Mouse (Mus musculus): Measurements from ENCODE around the gene Fos. TPM values are rescaled to one million over a fixed set of nuclear protein-coding genes. Genes with fewer than 3 reads are reported as not detected.

Fos gene
- 10 to 100 TPM in 1 of 2 experiments, 1 to 10 TPM in 1; 8.9 to 13.7 TPM for total RNA-seq (2021)
- long read RNA-seq, experiment 1, partial matches to known transcripts = 0 of 2 reads
- long read RNA-seq, experiment 1, other reads (novel, unspliced or antisense) = 0 of 2 reads
- long read RNA-seq, experiment 2, partial matches to known transcripts = 0 of 5 reads
- long read RNA-seq, experiment 2, other reads (novel, unspliced or antisense) = 0 of 5 reads

GRCm38 (mm10) chr12:85473481-85474297 is at the start of gene Fos:
Gene Fos, plus strand, starts transcription at chr12:85473890.
- TF ChIP-seq CTCF (conservative IDR thresholded peaks at IDR 0.05) = no peak; the same call in 1 of the 2 replicates
- Histone ChIP-seq H3K4me3 (peak within 1 kb of the TSS; percentile 66), H3K27ac (peak within 1 kb of the TSS; percentile 91)
- DNase-seq (ENCODE audit: low spot score in 2 of 2) = peak; percentile 80 to 81

- H3K27ac ChIP-seq = no peak overlapping the region
- no peak for TF ChIP-seq CTCF (conservative IDR thresholded peaks at IDR 0.05)
- DNase-seq (ENCODE audit: low spot score in 2 of 2) = no peak
- no peak overlapping the region for H3K4me3 ChIP-seq
Observed at GRCm38 (mm10) chr12:85425721-85426120, 48.0 kb upstream of the Fos start.

DNA sequence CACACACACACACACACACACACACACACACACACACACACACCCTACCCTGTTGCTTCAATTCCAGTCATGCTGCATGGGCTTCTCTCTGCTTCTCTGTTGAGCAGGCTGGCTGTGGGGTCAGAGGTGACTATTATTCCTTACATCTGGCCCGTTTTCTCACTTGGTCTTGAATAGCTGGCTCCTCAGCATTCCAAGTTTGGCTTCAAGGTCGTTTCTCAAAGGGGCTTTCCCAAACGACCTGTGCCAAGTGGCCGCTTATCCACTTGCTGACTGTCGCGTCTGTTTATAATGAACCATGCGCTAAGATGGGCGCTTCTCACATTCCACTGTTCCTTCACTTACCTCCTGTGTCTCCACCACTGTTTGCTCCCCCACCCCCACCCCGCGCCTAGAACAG is 47.6 kb upstream of the Fos start:
- no peak for DNase-seq (ENCODE audit: low spot score in 2 of 2)
- H3K4me3 ChIP-seq = no peak overlapping the region
- TF ChIP-seq CTCF (conservative IDR thresholded peaks at IDR 0.05) = no peak
- no peak overlapping the region for H3K27ac ChIP-seq

DNA sequence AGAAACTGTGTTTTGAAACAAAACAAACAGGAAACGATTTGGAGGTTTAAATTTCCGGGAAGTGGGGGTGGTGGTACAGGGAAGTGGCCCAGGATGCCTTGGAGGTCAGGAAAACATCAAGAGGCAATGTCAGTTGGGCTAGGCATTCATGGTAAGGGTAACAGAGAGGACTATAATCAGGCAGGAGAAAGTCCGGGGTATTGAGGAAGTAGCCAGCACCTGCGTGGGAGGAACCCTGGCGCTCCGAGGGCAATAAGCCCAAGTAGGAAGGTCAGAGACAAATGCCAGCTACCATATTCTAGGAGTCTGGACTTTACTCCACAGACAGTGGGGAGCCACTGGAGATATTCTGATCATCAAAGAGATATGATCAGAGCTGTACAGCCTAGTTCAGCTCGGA is 45.9 kb upstream of the Fos start:
- DNase-seq (ENCODE audit: low spot score in 2 of 2) = no peak
- no peak for TF ChIP-seq CTCF (conservative IDR thresholded peaks at IDR 0.05)
- H3K27ac ChIP-seq = no peak overlapping the region
- no peak overlapping the region for H3K4me3 ChIP-seq

GRCm38 (mm10) chr12:85429999-85430398 is 43.7 kb upstream of the Fos start:
- no peak for TF ChIP-seq CTCF (conservative IDR thresholded peaks at IDR 0.05)
- DNase-seq (ENCODE audit: low spot score in 2 of 2) = no peak
- Histone ChIP-seq H3K27ac (no peak overlapping the region), H3K4me3 (no peak overlapping the region)

DNA sequence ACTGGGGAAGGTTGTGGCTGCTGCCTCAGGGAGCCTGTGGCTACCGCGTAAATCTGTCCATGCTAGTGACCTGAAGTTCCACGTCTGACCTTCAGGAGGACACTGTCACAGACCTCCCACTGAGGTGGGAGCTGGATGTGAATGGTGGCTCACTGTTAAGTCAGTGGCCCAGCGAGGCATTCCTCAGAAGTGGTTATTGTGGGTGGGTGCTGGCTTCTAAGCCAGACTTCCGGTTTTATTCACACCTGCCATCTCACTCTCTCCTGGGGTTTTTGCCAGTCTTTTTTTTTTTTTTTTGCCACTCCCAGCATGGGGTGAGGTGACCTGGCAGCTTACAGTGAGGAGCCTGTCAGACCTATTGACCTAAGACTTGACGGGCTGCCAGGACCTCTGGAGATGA is 43.3 kb upstream of the Fos start:
- no peak for DNase-seq (ENCODE audit: low spot score in 2 of 2)
- H3K4me3 ChIP-seq = no peak overlapping the region
- H3K27ac ChIP-seq = no peak overlapping the region
- 0 out of 2 replicates have a peak, but pooled peaks have one; percentile 7 for TF ChIP-seq CTCF (conservative IDR thresholded peaks at IDR 0.05)

- no peak for TF ChIP-seq CTCF (conservative IDR thresholded peaks at IDR 0.05)
- Histone ChIP-seq H3K27ac (no peak overlapping the region), H3K4me3 (no peak overlapping the region)
- no peak for DNase-seq (ENCODE audit: low spot score in 2 of 2)
Observed at GRCm38 (mm10) chr12:85433850-85434249, 39.8 kb upstream of the Fos start.

GRCm38 (mm10) chr12:85434526-85434925 is 39.2 kb upstream of the Fos start:
- no peak for TF ChIP-seq CTCF (conservative IDR thresholded peaks at IDR 0.05)
- H3K27ac ChIP-seq = no peak overlapping the region
- DNase-seq (ENCODE audit: low spot score in 2 of 2) = no peak
- H3K4me3 ChIP-seq = no peak overlapping the region

DNA sequence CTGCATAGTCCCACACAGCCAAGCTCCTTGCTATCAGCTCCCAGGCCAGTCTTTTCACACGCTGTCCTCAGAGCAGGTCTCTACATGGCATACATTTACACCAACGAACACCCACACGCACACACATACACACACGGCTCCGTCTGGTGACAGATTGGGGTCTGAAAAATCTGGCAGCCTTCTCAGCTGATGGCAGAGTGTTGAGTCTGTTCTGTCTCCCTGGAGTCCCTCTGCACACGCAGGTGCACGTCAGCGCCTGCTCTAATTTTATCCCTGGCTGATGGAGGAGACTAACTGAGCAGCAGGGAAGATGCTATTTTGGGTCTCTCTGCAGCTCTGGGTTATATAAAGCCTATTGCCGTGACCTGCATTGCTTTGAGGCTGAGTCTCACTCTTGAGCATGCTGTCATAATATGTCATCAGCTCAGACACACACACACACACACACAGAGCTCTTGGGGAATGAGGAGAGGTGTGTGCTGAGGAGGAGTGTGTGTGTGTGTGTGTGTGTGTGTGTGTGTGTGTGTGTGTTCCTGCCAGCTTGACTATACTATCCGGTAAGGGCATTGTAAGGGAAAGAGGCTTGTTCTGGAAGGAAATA is 37.6 kb upstream of the Fos start:
- peak; percentile 84 to 88 for DNase-seq (ENCODE audit: low spot score in 2 of 2)
- peak overlapping the region; percentile 28; the same call in 1 of the 2 replicates for H3K27ac ChIP-seq
- H3K4me3 ChIP-seq = no peak overlapping the region
- TF ChIP-seq CTCF (conservative IDR thresholded peaks at IDR 0.05) = no peak

GRCm38 (mm10) chr12:85437172-85437876 is 36.4 kb upstream of the Fos start:
- H3K27ac ChIP-seq = no peak overlapping the region; the same call in 1 of the 2 replicates
- TF ChIP-seq CTCF (conservative IDR thresholded peaks at IDR 0.05) = peak; percentile 55
- no peak for DNase-seq (ENCODE audit: low spot score in 2 of 2)
- H3K4me3 ChIP-seq = no peak overlapping the region

DNA sequence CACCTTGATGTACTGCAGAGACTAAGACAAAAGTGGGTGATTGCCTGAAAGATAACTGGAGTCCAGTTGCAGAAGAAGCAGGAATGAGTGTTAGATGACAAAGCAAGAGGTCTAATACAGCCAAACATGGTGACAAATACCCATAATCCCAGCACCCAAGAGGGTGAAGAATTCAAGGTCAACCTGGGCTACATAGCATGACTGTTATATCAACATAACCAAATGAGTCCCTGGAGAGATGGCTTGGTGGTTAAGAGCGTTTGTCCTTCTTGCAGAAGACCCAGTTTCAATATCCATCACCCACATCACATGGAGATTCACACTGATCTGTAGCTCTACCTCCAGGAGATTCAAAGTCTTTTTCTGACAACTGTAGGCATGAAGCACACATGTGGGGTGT is 30.2 kb upstream of the Fos start:
- Histone ChIP-seq H3K27ac (no peak overlapping the region), H3K4me3 (no peak overlapping the region)
- TF ChIP-seq CTCF (conservative IDR thresholded peaks at IDR 0.05) = no peak
- DNase-seq (ENCODE audit: low spot score in 2 of 2) = no peak

- H3K4me3 ChIP-seq = no peak overlapping the region
- no peak for DNase-seq (ENCODE audit: low spot score in 2 of 2)
- no peak for TF ChIP-seq CTCF (conservative IDR thresholded peaks at IDR 0.05)
- no peak overlapping the region for H3K27ac ChIP-seq
Observed at GRCm38 (mm10) chr12:85444646-85445045, 29.0 kb upstream of the Fos start.

DNA sequence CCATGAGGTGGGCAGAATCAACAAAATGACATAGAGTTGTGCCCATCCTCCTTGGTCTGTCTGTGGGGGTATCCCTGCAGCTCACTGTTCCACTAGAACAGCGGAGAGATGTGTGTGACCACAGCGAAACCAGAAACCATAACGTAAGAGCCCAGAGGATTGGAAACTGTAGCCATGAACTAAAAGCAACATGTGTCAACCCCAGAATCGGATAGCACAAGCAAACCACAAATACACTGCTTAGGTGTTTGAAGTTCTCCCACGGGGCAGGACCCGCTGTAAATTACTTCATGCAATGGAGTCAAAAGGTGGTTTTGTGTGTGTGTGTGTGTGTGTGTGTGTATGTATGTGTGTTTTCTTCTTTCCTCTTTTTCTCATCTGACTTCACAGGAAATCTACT is 26.7 kb upstream of the Fos start:
- no peak for TF ChIP-seq CTCF (conservative IDR thresholded peaks at IDR 0.05)
- H3K4me3 ChIP-seq = no peak overlapping the region
- DNase-seq (ENCODE audit: low spot score in 2 of 2) = no peak
- no peak overlapping the region for H3K27ac ChIP-seq

Data from layer of hippocampus, adult 2 months (tissue).